Mouse (Mus musculus): ENCODE measurements around the gene Rita1. TPM values are rescaled to one million over a fixed set of nuclear protein-coding genes. Genes with fewer than 3 reads are reported as not detected.

Rita1 gene
- total and polyA plus RNA-seq, 3 experiments = 8.4 to 42.4 (median 9.5) TPM

DNA sequence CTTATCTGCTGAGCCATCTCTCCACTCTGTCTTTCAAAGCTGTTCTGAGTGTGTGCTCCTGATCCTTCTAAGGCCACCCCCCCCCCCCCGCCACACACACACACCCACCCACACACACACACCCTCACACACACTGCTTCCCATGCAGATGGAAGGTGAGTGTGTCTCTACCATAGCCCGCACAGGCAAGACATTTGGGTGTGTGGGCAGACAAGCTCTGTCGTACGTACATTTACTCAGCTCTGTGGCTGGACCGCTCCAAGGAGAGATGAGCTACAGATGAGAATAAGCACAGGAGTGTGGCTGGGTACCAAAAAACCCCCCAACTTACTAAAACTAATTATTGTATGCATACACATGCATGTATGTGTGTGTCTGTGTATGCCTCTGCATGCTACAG is 61.7 kb downstream of the Rita1 start:
- Histone ChIP-seq H3K4me1 (ENCODE audit: insufficient read depth, low read depth, low read length) (peaks cover 5% of the 10 kb centered on the region), H3K36me3 (replicated peaks) (peaks cover 93% of the 10 kb centered on the region), H3K9me3 (replicated peaks) (no peaks in the 10 kb centered on the region), H3K4me3 (ENCODE audit: low read depth, low read length) (no peak overlapping the region), H3K27me3 (ENCODE audit: insufficient read depth, low read length) (no peaks in the 10 kb centered on the region; the same call in 1 of the 2 replicates)
- TF ChIP-seq GATA2 (IDR thresholded peaks at IDR 0.05; ENCODE audit: borderline replicate concordance, low read depth, low read length) (no peak), POLR2AphosphoS5 (IDR thresholded peaks at IDR 0.05; ENCODE audit: insufficient replicate concordance, low read depth, low read length) (no peak), TAL1 (conservative IDR thresholded peaks at IDR 0.05; ENCODE audit: low read depth, low read length) (no peak), GATA1 (IDR thresholded peaks at IDR 0.05; ENCODE audit: borderline replicate concordance, low read length) (no peak), CTCF (IDR thresholded peaks at IDR 0.05; ENCODE audit: low read depth, low read length) (no peak)
- no peak for DNase-seq (ENCODE audit: low spot score)
- ATAC-seq (ENCODE audit: extremely low read depth, insufficient number of reproducible peaks, low FRiP score, poor library complexity, severe bottlenecking) = no peak

DNA sequence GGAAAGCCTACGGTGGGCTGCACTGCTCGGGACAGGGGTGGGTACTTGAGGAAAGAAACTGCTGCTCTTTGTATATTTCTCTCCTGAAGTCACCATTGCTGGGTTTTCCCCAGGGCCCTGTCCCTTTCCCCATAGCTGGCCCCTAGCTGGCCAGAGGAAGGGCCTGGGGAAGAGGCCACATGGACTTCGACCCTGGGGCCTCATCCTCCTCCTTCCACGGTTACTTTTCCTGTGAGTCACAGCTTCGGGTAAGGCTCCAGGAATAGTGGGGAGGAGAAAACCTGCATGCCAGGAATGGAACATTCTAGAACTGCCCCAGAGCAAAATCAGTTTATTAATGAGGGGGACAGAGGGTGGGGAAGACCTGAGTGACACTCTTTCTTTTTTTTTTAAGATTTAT is 62.3 kb downstream of the Rita1 start:
- DNase-seq (ENCODE audit: low spot score) = no peak
- no peak for TF ChIP-seq POLR2AphosphoS5 (IDR thresholded peaks at IDR 0.05; ENCODE audit: insufficient replicate concordance, low read depth, low read length)
- TF ChIP-seq GATA1 (IDR thresholded peaks at IDR 0.05; ENCODE audit: borderline replicate concordance, low read length) = no peak
- no peak for TF ChIP-seq TAL1 (conservative IDR thresholded peaks at IDR 0.05; ENCODE audit: low read depth, low read length)
- no peak for TF ChIP-seq GATA2 (IDR thresholded peaks at IDR 0.05; ENCODE audit: borderline replicate concordance, low read depth, low read length)
- no peak for TF ChIP-seq CTCF (IDR thresholded peaks at IDR 0.05; ENCODE audit: low read depth, low read length)
- Histone ChIP-seq H3K27me3 (ENCODE audit: insufficient read depth, low read length) (no peaks in the 10 kb centered on the region; the same call in 1 of the 2 replicates), H3K36me3 (replicated peaks) (peaks cover 89% of the 10 kb centered on the region), H3K4me3 (ENCODE audit: low read depth, low read length) (no peak overlapping the region), H3K4me1 (ENCODE audit: insufficient read depth, low read depth, low read length) (peaks cover 5% of the 10 kb centered on the region), H3K9me3 (replicated peaks) (no peaks in the 10 kb centered on the region)
- no peak for ATAC-seq (ENCODE audit: extremely low read depth, insufficient number of reproducible peaks, low FRiP score, poor library complexity, severe bottlenecking)

DNA sequence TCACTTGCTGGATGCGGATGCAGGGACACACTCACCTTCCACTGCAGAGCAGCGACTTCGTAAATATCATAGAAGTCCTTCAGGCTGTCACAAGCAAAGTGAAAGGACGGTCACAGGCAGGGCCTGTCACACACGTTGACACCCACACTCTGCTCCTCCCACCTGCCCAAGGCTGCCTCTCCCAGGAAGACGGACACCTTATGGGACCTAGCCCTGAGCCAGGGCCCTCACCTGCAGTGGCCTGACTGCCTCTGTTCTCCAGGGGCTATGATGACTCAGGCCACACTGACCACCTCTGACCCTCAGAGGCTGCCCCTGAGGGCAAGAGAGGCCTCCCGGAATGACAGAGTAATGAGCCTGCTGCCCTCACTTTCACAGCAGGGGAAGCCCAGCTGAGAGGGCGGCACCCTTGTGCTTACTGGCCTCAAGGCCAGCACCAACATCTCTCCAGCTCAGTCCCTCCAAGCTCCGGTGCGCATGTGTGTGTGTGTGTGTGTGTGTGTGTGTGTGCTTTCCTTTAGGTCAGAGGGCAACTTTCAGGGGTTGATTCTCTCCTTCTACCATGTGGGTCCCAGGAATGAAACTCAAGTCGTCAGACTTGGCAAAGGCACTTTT is 64.0 kb downstream of the Rita1 start:
- peaks cover 90% of the 10 kb centered on the region for H3K36me3 ChIP-seq (replicated peaks)
- no peak overlapping the region for H3K4me3 ChIP-seq (ENCODE audit: low read depth, low read length)
- TF ChIP-seq GATA2 (IDR thresholded peaks at IDR 0.05; ENCODE audit: borderline replicate concordance, low read depth, low read length) (no peak), CTCF (IDR thresholded peaks at IDR 0.05; ENCODE audit: low read depth, low read length) (no peak), TAL1 (conservative IDR thresholded peaks at IDR 0.05; ENCODE audit: low read depth, low read length) (no peak), POLR2AphosphoS5 (IDR thresholded peaks at IDR 0.05; ENCODE audit: insufficient replicate concordance, low read depth, low read length) (no peak), GATA1 (IDR thresholded peaks at IDR 0.05; ENCODE audit: borderline replicate concordance, low read length) (no peak)
- no peaks in the 10 kb centered on the region for H3K9me3 ChIP-seq (replicated peaks)
- ATAC-seq (ENCODE audit: extremely low read depth, insufficient number of reproducible peaks, low FRiP score, poor library complexity, severe bottlenecking) = no peak
- no peak for DNase-seq (ENCODE audit: low spot score)
- peaks cover 2% of the 10 kb centered on the region for H3K4me1 ChIP-seq (ENCODE audit: insufficient read depth, low read depth, low read length)
- no peaks in the 10 kb centered on the region; the same call in 1 of the 2 replicates for H3K27me3 ChIP-seq (ENCODE audit: insufficient read depth, low read length)

Other genes starting within 250 kb of the Rita1 start
- not detected in 2 replicates for gene Lhx5, start 180.9 kb downstream of the Rita1 start, total RNA-seq (2014; fragmentation: Nextera tagmentation)
- 0.05 and 0.06 TPM in 2 replicates for gene Lhx5, start 180.9 kb downstream of the Rita1 start, total RNA-seq (2017)
- gene Lhx5, start 180.9 kb downstream of the Rita1 start, polyA plus RNA-seq (2012) = not detected in 2 replicates
- gene Sdsl, start 139.8 kb downstream of the Rita1 start, total RNA-seq (2014; fragmentation: Nextera tagmentation) = not detected in 2 replicates
- 0.70 and 1.6 TPM in 2 replicates for gene Sdsl, start 139.8 kb downstream of the Rita1 start, total RNA-seq (2017)
- gene Sdsl, start 139.8 kb downstream of the Rita1 start, polyA plus RNA-seq (2012) = 0.98 and 1.1 TPM in 2 replicates
- gene Sds, start 136.1 kb downstream of the Rita1 start, total RNA-seq (2014; fragmentation: Nextera tagmentation) = not detected in 2 replicates
- gene Sds, start 136.1 kb downstream of the Rita1 start, total RNA-seq (2017) = not detected in 2 replicates
- not detected in 2 replicates for gene Sds, start 136.1 kb downstream of the Rita1 start, polyA plus RNA-seq (2012)
- gene Plbd2, start 109.0 kb downstream of the Rita1 start, total RNA-seq (2014; fragmentation: Nextera tagmentation) = 13.2 and 19.6 TPM in 2 replicates
- gene Plbd2, start 109.0 kb downstream of the Rita1 start, total RNA-seq (2017) = 8.4 and 8.7 TPM in 2 replicates
- gene Plbd2, start 109.0 kb downstream of the Rita1 start, polyA plus RNA-seq (2012) = 20.6 and 26.1 TPM in 2 replicates
- 5.3 and 6.6 TPM in 2 replicates for gene Slc8b1, start 101.4 kb downstream of the Rita1 start, total RNA-seq (2014; fragmentation: Nextera tagmentation)
- gene Slc8b1, start 101.4 kb downstream of the Rita1 start, total RNA-seq (2017) = 3.7 and 6.2 TPM in 2 replicates
- gene Slc8b1, start 101.4 kb downstream of the Rita1 start, polyA plus RNA-seq (2012) = 3.4 and 3.6 TPM in 2 replicates
- 22.3 and 51.6 TPM in 2 replicates for gene Tpcn1, start 23.9 kb downstream of the Rita1 start, total RNA-seq (2014; fragmentation: Nextera tagmentation)
- gene Tpcn1, start 23.9 kb downstream of the Rita1 start, total RNA-seq (2017) = 2.1 and 3.2 TPM in 2 replicates
- 33.2 and 36.0 TPM in 2 replicates for gene Tpcn1, start 23.9 kb downstream of the Rita1 start, polyA plus RNA-seq (2012)
- gene Iqcd, start 23.6 kb downstream of the Rita1 start, total RNA-seq (2014; fragmentation: Nextera tagmentation) = not detected in 2 replicates
- gene Iqcd, start 23.6 kb downstream of the Rita1 start, total RNA-seq (2017) = 0.35 and 0.60 TPM in 2 replicates
- gene Iqcd, start 23.6 kb downstream of the Rita1 start, polyA plus RNA-seq (2012) = 1.2 and 1.5 TPM in 2 replicates
- gene Ddx54, start 150 bp upstream of the Rita1 start, total RNA-seq (2014; fragmentation: Nextera tagmentation) = 16.5 and 24.3 TPM in 2 replicates
- 31.5 and 34.7 TPM in 2 replicates for gene Ddx54, start 150 bp upstream of the Rita1 start, total RNA-seq (2017)
- gene Ddx54, start 150 bp upstream of the Rita1 start, polyA plus RNA-seq (2012) = 103 and 110 TPM in 2 replicates
- not detected in 2 replicates for gene Cfap73, start 21.6 kb upstream of the Rita1 start, total RNA-seq (2014; fragmentation: Nextera tagmentation)
- not detected in 2 replicates for gene Cfap73, start 21.6 kb upstream of the Rita1 start, total RNA-seq (2017)
- not detected in 2 replicates for gene Cfap73, start 21.6 kb upstream of the Rita1 start, polyA plus RNA-seq (2012)
- 5.6 and 13.2 TPM in 2 replicates for gene Rasal1, start 36.2 kb upstream of the Rita1 start, total RNA-seq (2014; fragmentation: Nextera tagmentation)
- gene Rasal1, start 36.2 kb upstream of the Rita1 start, total RNA-seq (2017) = 1.4 and 1.7 TPM in 2 replicates
- 10.8 and 13.1 TPM in 2 replicates for gene Rasal1, start 36.2 kb upstream of the Rita1 start, polyA plus RNA-seq (2012)
- not detected in 2 replicates for gene Dtx1, start 99.3 kb upstream of the Rita1 start, total RNA-seq (2014; fragmentation: Nextera tagmentation)
- gene Dtx1, start 99.3 kb upstream of the Rita1 start, total RNA-seq (2017) = 0.05 and 0.06 TPM in 2 replicates
- gene Dtx1, start 99.3 kb upstream of the Rita1 start, polyA plus RNA-seq (2012) = 0.03 and 0.09 TPM in 2 replicates
- 1.7 and 3.5 TPM in 2 replicates for gene Oas2, start 137.3 kb upstream of the Rita1 start, total RNA-seq (2014; fragmentation: Nextera tagmentation)
- 2.3 and 2.4 TPM in 2 replicates for gene Oas2, start 137.3 kb upstream of the Rita1 start, total RNA-seq (2017)
- gene Oas2, start 137.3 kb upstream of the Rita1 start, polyA plus RNA-seq (2012) = 0.11 and 0.15 TPM in 2 replicates
- gene Oas3, start 165.1 kb upstream of the Rita1 start, total RNA-seq (2014; fragmentation: Nextera tagmentation) = 0.97 and 2.0 TPM in 2 replicates
- gene Oas3, start 165.1 kb upstream of the Rita1 start, total RNA-seq (2017) = 0.60 and 0.76 TPM in 2 replicates
- 0.26 and 0.28 TPM in 2 replicates for gene Oas3, start 165.1 kb upstream of the Rita1 start, polyA plus RNA-seq (2012)
- not detected in 2 replicates for gene Oas1e, start 182.9 kb upstream of the Rita1 start, total RNA-seq (2014; fragmentation: Nextera tagmentation)
- 0.12 TPM in 1 of 2 replicates, not detected in the other for gene Oas1e, start 182.9 kb upstream of the Rita1 start, total RNA-seq (2017)
- not detected in 2 replicates for gene Oas1e, start 182.9 kb upstream of the Rita1 start, polyA plus RNA-seq (2012)
- gene Oas1c, start 199.9 kb upstream of the Rita1 start, total RNA-seq (2014; fragmentation: Nextera tagmentation) = 9.5 and 10.3 TPM in 2 replicates
- 4.3 and 6.4 TPM in 2 replicates for gene Oas1c, start 199.9 kb upstream of the Rita1 start, total RNA-seq (2017)
- 0.25 and 0.29 TPM in 2 replicates for gene Oas1c, start 199.9 kb upstream of the Rita1 start, polyA plus RNA-seq (2012)
- not detected in 2 replicates for gene Oas1f, start 234.8 kb upstream of the Rita1 start, total RNA-seq (2014; fragmentation: Nextera tagmentation)
- not detected in 2 replicates for gene Oas1f, start 234.8 kb upstream of the Rita1 start, total RNA-seq (2017)
- gene Oas1f, start 234.8 kb upstream of the Rita1 start, polyA plus RNA-seq (2012) = not detected in 2 replicates
- not detected in 2 replicates for gene Oas1h, start 248.8 kb upstream of the Rita1 start, total RNA-seq (2014; fragmentation: Nextera tagmentation)
- gene Oas1h, start 248.8 kb upstream of the Rita1 start, total RNA-seq (2017) = not detected in 2 replicates
- gene Oas1h, start 248.8 kb upstream of the Rita1 start, polyA plus RNA-seq (2012) = not detected in 2 replicates

All from G1E (cell line).